Mouse (Mus musculus): Measurements from ENCODE around the gene Sema7a.

GRCm38 (mm10) chr9:57932831-57933602 lies 6.9 kb upstream of the Sema7a start:
- no peak for TF ChIP-seq CTCF (IDR thresholded peaks at IDR 0.05; ENCODE audit: low read depth, low read length)
- no peak for TF ChIP-seq POLR2A (IDR thresholded peaks at IDR 0.05; ENCODE audit: extremely low read depth, insufficient read depth, low read length)

All from liver, adult 2 months (tissue).